Mouse (Mus musculus): ENCODE measurements around the gene Arhgap35. TPM values are rescaled to one million over a fixed set of nuclear protein-coding genes. Genes with fewer than 3 reads are reported as not detected.

Arhgap35 gene
- polyA plus RNA-seq, 1 experiment from 2014 or later, result 32.6 TPM

Other genes with a start within 250 kb of the Arhgap35 start
- gene Sae1, start 227.2 kb downstream of the Arhgap35 start, polyA plus RNA-seq (2014; fragmentation: Nextera tagmentation; extraction: Ambion mirVana), result 433 and 434 TPM in 2 replicates
- gene Zc3h4, start 214.1 kb downstream of the Arhgap35 start, polyA plus RNA-seq (2014; fragmentation: Nextera tagmentation; extraction: Ambion mirVana), result 13.7 and 14.6 TPM in 2 replicates
- gene Tmem160, start 162.2 kb downstream of the Arhgap35 start, polyA plus RNA-seq (2014; fragmentation: Nextera tagmentation; extraction: Ambion mirVana), result 50.7 and 60.0 TPM in 2 replicates
- gene Npas1, start 137.3 kb downstream of the Arhgap35 start, polyA plus RNA-seq (2014; fragmentation: Nextera tagmentation; extraction: Ambion mirVana), result 0.21 and 0.25 TPM in 2 replicates
- gene Ceacam15, start 60.7 kb upstream of the Arhgap35 start, polyA plus RNA-seq (2014; fragmentation: Nextera tagmentation; extraction: Ambion mirVana), result not detected in 2 replicates
- gene Ceacam9, start 106.9 kb upstream of the Arhgap35 start, polyA plus RNA-seq (2014; fragmentation: Nextera tagmentation; extraction: Ambion mirVana), result not detected in 2 replicates
- gene Ap2s1, start 123.4 kb upstream of the Arhgap35 start, polyA plus RNA-seq (2014; fragmentation: Nextera tagmentation; extraction: Ambion mirVana), result 262 and 279 TPM in 2 replicates
- gene Slc1a5, start 166.3 kb upstream of the Arhgap35 start, polyA plus RNA-seq (2014; fragmentation: Nextera tagmentation; extraction: Ambion mirVana), result 19.6 and 19.7 TPM in 2 replicates
- gene Strn4, start 200.9 kb upstream of the Arhgap35 start, polyA plus RNA-seq (2014; fragmentation: Nextera tagmentation; extraction: Ambion mirVana), result 102 and 121 TPM in 2 replicates
- 21.0 and 24.9 TPM in 2 replicates for gene Fkrp, start 201.7 kb upstream of the Arhgap35 start, polyA plus RNA-seq (2014; fragmentation: Nextera tagmentation; extraction: Ambion mirVana)
- 10.1 and 11.4 TPM in 2 replicates for gene Prkd2, start 227.9 kb upstream of the Arhgap35 start, polyA plus RNA-seq (2014; fragmentation: Nextera tagmentation; extraction: Ambion mirVana)